Mouse (Mus musculus): ENCODE data around the gene Mboat2.

Mboat2 gene

GRCm38 (mm10) chr12:24932120-24932519, 101.4 kb downstream of the Mboat2 start:
- no peaks in the 10 kb centered on the region for H3K27me3 ChIP-seq (ENCODE audit: control insufficient read depth, insufficient read depth, low read length, poor library complexity, severe bottlenecking)
- DNase-seq (ENCODE audit: low read depth, low spot score) = no peak
- no peaks in the 10 kb centered on the region for H3K36me3 ChIP-seq (ENCODE audit: control insufficient read depth, insufficient read depth, low read length, poor library complexity, severe bottlenecking)

- no peak for DNase-seq (ENCODE audit: low read depth, low spot score)
- no peaks in the 10 kb centered on the region for H3K27me3 ChIP-seq (ENCODE audit: control insufficient read depth, insufficient read depth, low read length, poor library complexity, severe bottlenecking)
- no peaks in the 10 kb centered on the region for H3K36me3 ChIP-seq (ENCODE audit: control insufficient read depth, insufficient read depth, low read length, poor library complexity, severe bottlenecking)
These were observed 102.6 kb downstream of the Mboat2 start for GRCm38 (mm10) chr12:24933206-24933775.

- H3K36me3 ChIP-seq (ENCODE audit: control insufficient read depth, insufficient read depth, low read length, poor library complexity, severe bottlenecking) = no peaks in the 10 kb centered on the region
These were observed 103.3 kb downstream of the Mboat2 start for GRCm38 (mm10) chr12:24933996-24934395.

GRCm38 (mm10) chr12:24936281-24936680, 105.6 kb downstream of the Mboat2 start:
- H3K36me3 ChIP-seq (ENCODE audit: control insufficient read depth, insufficient read depth, low read length, poor library complexity, severe bottlenecking) = no peaks in the 10 kb centered on the region
- no peak for DNase-seq (ENCODE audit: low read depth, low spot score)
- no peaks in the 10 kb centered on the region for H3K27me3 ChIP-seq (ENCODE audit: control insufficient read depth, insufficient read depth, low read length, poor library complexity, severe bottlenecking)

More at GRCm38 (mm10) chr12:24933996-24934395, 103.3 kb downstream of the Mboat2 start:
- no peaks in the 10 kb centered on the region for H3K27me3 ChIP-seq (ENCODE audit: control insufficient read depth, insufficient read depth, low read length, poor library complexity, severe bottlenecking)
- DNase-seq (ENCODE audit: low read depth, low spot score) = no peak

DNA sequence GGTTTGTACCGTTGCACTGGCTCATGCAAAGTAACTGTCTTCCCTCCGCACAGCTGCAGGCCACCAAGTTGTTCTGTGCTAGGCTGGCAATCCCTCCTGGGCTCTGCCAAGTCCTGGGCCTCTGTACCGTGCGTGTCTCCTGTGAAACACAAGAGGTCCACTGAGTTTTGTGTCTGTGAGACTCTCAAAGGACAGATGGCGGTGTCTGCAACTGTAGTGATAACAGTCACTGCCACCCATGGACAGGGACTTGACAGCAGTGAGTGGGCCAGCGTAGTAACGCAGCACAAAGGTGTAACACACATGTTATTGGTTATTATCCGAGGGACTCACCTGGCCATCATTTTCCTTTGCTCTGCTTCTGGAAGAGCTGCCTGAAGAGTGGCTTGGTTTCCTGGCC, 108.7 kb downstream of the Mboat2 start:
- DNase-seq (ENCODE audit: low read depth, low spot score) = no peak
- Histone ChIP-seq H3K36me3 (ENCODE audit: control insufficient read depth, insufficient read depth, low read length, poor library complexity, severe bottlenecking) (no peaks in the 10 kb centered on the region), H3K27me3 (ENCODE audit: control insufficient read depth, insufficient read depth, low read length, poor library complexity, severe bottlenecking) (no peaks in the 10 kb centered on the region)

GRCm38 (mm10) chr12:24942619-24943287, 112.1 kb downstream of the Mboat2 start:
- H3K27me3 ChIP-seq (ENCODE audit: control insufficient read depth, insufficient read depth, low read length, poor library complexity, severe bottlenecking) = no peaks in the 10 kb centered on the region
- DNase-seq (ENCODE audit: low read depth, low spot score) = no peak
- H3K36me3 ChIP-seq (ENCODE audit: control insufficient read depth, insufficient read depth, low read length, poor library complexity, severe bottlenecking) = no peaks in the 10 kb centered on the region

- Histone ChIP-seq H3K27me3 (ENCODE audit: control insufficient read depth, insufficient read depth, low read length, poor library complexity, severe bottlenecking) (no peaks in the 10 kb centered on the region), H3K36me3 (ENCODE audit: control insufficient read depth, insufficient read depth, low read length, poor library complexity, severe bottlenecking) (no peaks in the 10 kb centered on the region)
- no peak for DNase-seq (ENCODE audit: low read depth, low spot score)
These were observed 112.7 kb downstream of the Mboat2 start for GRCm38 (mm10) chr12:24943427-24943826.

- no peak for DNase-seq (ENCODE audit: low read depth, low spot score)
These were observed 113.9 kb downstream of the Mboat2 start for GRCm38 (mm10) chr12:24944597-24944996.

GRCm38 (mm10) chr12:24947065-24947464, 116.4 kb downstream of the Mboat2 start:
- H3K36me3 ChIP-seq (ENCODE audit: control insufficient read depth, insufficient read depth, low read length, poor library complexity, severe bottlenecking) = no peaks in the 10 kb centered on the region
- DNase-seq (ENCODE audit: low read depth, low spot score) = no peak
- H3K27me3 ChIP-seq (ENCODE audit: control insufficient read depth, insufficient read depth, low read length, poor library complexity, severe bottlenecking) = no peaks in the 10 kb centered on the region

More at GRCm38 (mm10) chr12:24944597-24944996, 113.9 kb downstream of the Mboat2 start:
- Histone ChIP-seq H3K27me3 (ENCODE audit: control insufficient read depth, insufficient read depth, low read length, poor library complexity, severe bottlenecking) (no peaks in the 10 kb centered on the region), H3K36me3 (ENCODE audit: control insufficient read depth, insufficient read depth, low read length, poor library complexity, severe bottlenecking) (no peaks in the 10 kb centered on the region)

DNA sequence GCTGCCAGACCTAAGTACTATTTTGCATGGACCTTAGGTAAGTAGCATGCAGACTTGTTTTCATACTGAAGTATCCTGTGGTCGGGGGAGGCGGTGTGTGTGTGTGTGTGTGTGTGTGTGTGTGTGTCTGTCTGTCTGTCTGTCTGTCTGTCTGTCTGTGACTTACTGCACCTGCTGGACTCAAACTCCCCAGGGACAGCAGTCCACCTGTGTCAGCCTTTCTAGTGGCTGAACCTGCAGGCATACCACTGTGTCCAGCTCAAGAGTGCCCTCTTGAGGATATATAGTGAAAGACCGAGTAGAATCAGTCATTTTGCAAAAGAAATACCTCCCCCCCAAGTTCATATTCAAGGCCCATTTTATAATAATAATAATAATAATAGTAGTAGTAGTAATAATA, 117.7 kb downstream of the Mboat2 start:
- peak; percentile 43 for DNase-seq (ENCODE audit: low read depth, low spot score)
- H3K27me3 ChIP-seq (ENCODE audit: control insufficient read depth, insufficient read depth, low read length, poor library complexity, severe bottlenecking) = no peaks in the 10 kb centered on the region
- H3K36me3 ChIP-seq (ENCODE audit: control insufficient read depth, insufficient read depth, low read length, poor library complexity, severe bottlenecking) = no peaks in the 10 kb centered on the region

DNA sequence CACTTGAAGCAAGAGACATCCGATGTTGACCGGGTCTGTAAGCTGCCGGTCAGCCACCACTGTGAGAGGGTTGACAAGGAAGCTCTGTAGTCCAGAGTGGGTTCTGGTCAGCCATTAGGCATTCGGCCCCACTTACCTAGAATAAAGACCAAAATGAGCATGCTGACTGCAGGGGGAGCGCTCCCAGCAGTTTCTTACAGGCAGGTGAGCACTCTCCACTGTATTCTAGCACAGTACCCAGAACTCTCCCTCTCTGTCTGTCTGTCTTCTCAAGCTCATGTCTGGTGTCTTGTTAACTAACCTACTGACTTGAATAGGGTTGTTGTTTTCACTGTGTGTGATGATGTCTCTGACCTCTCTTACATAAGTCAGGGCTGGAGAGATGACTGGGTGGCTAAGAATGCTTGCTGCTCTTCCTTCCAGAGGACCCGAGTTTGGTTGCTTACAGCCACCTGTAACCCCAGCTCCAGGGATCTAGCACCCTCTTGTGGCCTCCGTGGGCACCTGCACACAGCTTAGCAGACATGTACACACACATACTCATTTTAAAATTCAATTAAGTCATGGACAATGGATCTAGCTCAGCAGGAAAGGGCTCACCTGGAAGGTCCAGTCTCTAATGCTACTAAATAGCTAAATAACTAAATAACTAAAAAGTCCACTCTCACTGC, 119.8 kb downstream of the Mboat2 start:
- no peaks in the 10 kb centered on the region for H3K27me3 ChIP-seq (ENCODE audit: control insufficient read depth, insufficient read depth, low read length, poor library complexity, severe bottlenecking)
- no peaks in the 10 kb centered on the region; the same call in 1 of the 2 replicates for H3K36me3 ChIP-seq (ENCODE audit: control insufficient read depth, insufficient read depth, low read length, poor library complexity, severe bottlenecking)
- no peak for DNase-seq (ENCODE audit: low read depth, low spot score)

- Histone ChIP-seq H3K27me3 (ENCODE audit: control insufficient read depth, insufficient read depth, low read length, poor library complexity, severe bottlenecking) (no peaks in the 10 kb centered on the region), H3K36me3 (ENCODE audit: control insufficient read depth, insufficient read depth, low read length, poor library complexity, severe bottlenecking) (no peaks in the 10 kb centered on the region; the same call in 1 of the 2 replicates)
- peak; percentile 42 for DNase-seq (ENCODE audit: low read depth, low spot score)
These were observed 121.5 kb downstream of the Mboat2 start for GRCm38 (mm10) chr12:24952147-24952546.

DNA sequence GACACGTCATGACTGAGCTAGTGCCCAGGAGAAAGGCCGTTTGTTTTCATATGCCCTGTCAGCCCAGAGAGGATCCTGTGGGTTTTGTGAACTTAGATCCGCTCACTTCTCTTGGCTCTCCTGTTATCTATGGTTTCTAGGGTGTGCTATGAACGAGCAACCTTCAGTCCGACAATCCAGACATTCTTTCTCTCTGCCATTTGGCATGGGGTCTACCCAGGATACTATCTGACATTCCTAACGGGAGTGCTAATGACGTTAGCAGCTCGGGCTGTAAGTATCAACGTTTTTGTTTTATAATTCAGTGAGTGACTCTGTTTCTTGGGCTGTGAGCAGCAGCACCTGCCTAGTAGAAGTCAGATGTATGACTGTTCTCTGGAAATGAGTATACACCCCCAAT, 124.5 kb downstream of the Mboat2 start:
- no peak for DNase-seq (ENCODE audit: low read depth, low spot score)
- Histone ChIP-seq H3K36me3 (ENCODE audit: control insufficient read depth, insufficient read depth, low read length, poor library complexity, severe bottlenecking) (no peaks in the 10 kb centered on the region; the same call in 1 of the 2 replicates), H3K27me3 (ENCODE audit: control insufficient read depth, insufficient read depth, low read length, poor library complexity, severe bottlenecking) (no peaks in the 10 kb centered on the region)

GRCm38 (mm10) chr12:24958526-24958925, 127.8 kb downstream of the Mboat2 start:
- DNase-seq (ENCODE audit: low read depth, low spot score) = no peak
- Histone ChIP-seq H3K27me3 (ENCODE audit: control insufficient read depth, insufficient read depth, low read length, poor library complexity, severe bottlenecking) (no peaks in the 10 kb centered on the region), H3K36me3 (ENCODE audit: control insufficient read depth, insufficient read depth, low read length, poor library complexity, severe bottlenecking) (no peaks in the 10 kb centered on the region; the same call in 1 of the 2 replicates)

- Histone ChIP-seq H3K27me3 (ENCODE audit: control insufficient read depth, insufficient read depth, low read length, poor library complexity, severe bottlenecking) (no peaks in the 10 kb centered on the region), H3K36me3 (ENCODE audit: control insufficient read depth, insufficient read depth, low read length, poor library complexity, severe bottlenecking) (no peaks in the 10 kb centered on the region)
- no peak for DNase-seq (ENCODE audit: low read depth, low spot score)
These were observed 131.1 kb downstream of the Mboat2 start for GRCm38 (mm10) chr12:24961821-24962220.

All from splenic B cell, adult 2 months (primary cell).